Mouse (Mus musculus) urinary bladder, postnatal 4 days (tissue): ENCODE measurements around the gene Rasgrp2.
A peak's percentile ranks its signal among the peaks of the same experiment; 100 is the strongest.

ENCODE experiments used
- DNase-seq, 2 experiments: peaks; one replicate each; pipeline ENCODE4 v3.0.0; 2021 to 2022; ENCODE audit warnings: low spot score in 2 of 2

The Rasgrp2 gene

GRCm38 (mm10) chr19:6382323-6382924 lies 16.7 kb upstream of the Rasgrp2 start:
- DNase-seq = no peak

- no peak for DNase-seq
These were observed 15.7 kb upstream of the Rasgrp2 start for GRCm38 (mm10) chr19:6383470-6383869.

GRCm38 (mm10) chr19:6384128-6384527 lies 15.0 kb upstream of the Rasgrp2 start, which contains the start of gene Pygm:
Gene Pygm (plus strand): TSS chr19:6384399.
- peak; percentile 79 to 85 for DNase-seq

GRCm38 (mm10) chr19:6384954-6385353 lies 14.2 kb upstream of the Rasgrp2 start:
- no peak for DNase-seq

GRCm38 (mm10) chr19:6385419-6385818 lies 13.7 kb upstream of the Rasgrp2 start:
- DNase-seq = no peak

GRCm38 (mm10) chr19:6385821-6386220 lies 13.3 kb upstream of the Rasgrp2 start:
- DNase-seq = no peak

- no peak for DNase-seq
These were observed 12.9 kb upstream of the Rasgrp2 start for GRCm38 (mm10) chr19:6386234-6386633.

GRCm38 (mm10) chr19:6388006-6388405 lies 11.1 kb upstream of the Rasgrp2 start:
- DNase-seq = no peak

- no peak for DNase-seq
These were observed 9.3 kb upstream of the Rasgrp2 start for GRCm38 (mm10) chr19:6389803-6390202.

GRCm38 (mm10) chr19:6390251-6390650 lies 8.9 kb upstream of the Rasgrp2 start:
- no peak for DNase-seq

- DNase-seq = no peak
These were observed 6.3 kb upstream of the Rasgrp2 start for GRCm38 (mm10) chr19:6392743-6393393.

- DNase-seq = no peak
These were observed 5.5 kb upstream of the Rasgrp2 start for GRCm38 (mm10) chr19:6393637-6394036.

GRCm38 (mm10) chr19:6396237-6396636 lies 2.9 kb upstream of the Rasgrp2 start:
- DNase-seq = no peak

GRCm38 (mm10) chr19:6397582-6398249 lies 1.4 kb upstream of the Rasgrp2 start:
- no peak for DNase-seq

- DNase-seq = peak; percentile 70 to 76
These were observed 474 bp upstream of the Rasgrp2 start for GRCm38 (mm10) chr19:6398447-6399284.

- DNase-seq = no peak
These were observed 1.3 kb downstream of the Rasgrp2 start for GRCm38 (mm10) chr19:6400096-6401086.

GRCm38 (mm10) chr19:6401131-6401815 lies 2.1 kb downstream of the Rasgrp2 start:
- DNase-seq = peak; percentile 80 to 84

GRCm38 (mm10) chr19:6401951-6402350 lies 2.8 kb downstream of the Rasgrp2 start:
- DNase-seq = no peak

GRCm38 (mm10) chr19:6403869-6404268 lies 4.7 kb downstream of the Rasgrp2 start:
- no peak for DNase-seq

- DNase-seq = no peak
These were observed 6.3 kb downstream of the Rasgrp2 start for GRCm38 (mm10) chr19:6405433-6405832.
